Mouse (Mus musculus): ENCODE results near the gene Vps35. TPM values are rescaled to one million over a fixed set of nuclear protein-coding genes. Genes with fewer than 3 reads are reported as not detected.

The Vps35 gene
- total RNA-seq, 2 experiments from 2014 or later: 92.6 to 101 TPM

DNA sequence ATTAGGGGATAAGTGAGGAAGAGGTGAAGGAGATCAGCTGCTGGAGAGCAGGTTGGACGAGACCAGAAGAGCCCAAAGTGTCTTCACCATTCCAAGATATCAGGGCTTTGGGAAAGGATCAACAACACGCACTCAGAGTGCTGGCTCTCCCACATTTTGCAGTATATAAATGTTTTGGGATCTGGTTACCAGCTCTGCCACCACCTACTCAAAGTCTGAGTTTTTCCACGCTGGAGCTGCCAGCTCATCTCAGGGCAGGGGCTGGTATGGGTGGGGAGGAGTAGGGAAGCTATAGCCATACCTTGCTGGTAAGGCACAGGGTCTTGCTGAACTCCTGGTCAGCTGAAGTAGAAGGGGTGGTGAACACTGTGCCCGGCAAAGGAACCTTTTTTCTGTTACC, 79.4 kb downstream of the Vps35 start:
- DNase-seq (ENCODE audit: low spot score in 2 of 2): no peak

Other genes starting within 250 kb of the Vps35 start
- 10 to 100 TPM; 11.1 to 18.1 TPM for gene Fbxw9, start 239.7 kb downstream of the Vps35 start, total RNA-seq (2021)
- not detected for gene Gm5741, start 231.8 kb downstream of the Vps35 start, total RNA-seq (2021)
- 10 to 100 TPM; 25.5 to 26.4 TPM for gene Dhps, start 228.0 kb downstream of the Vps35 start, total RNA-seq (2021)
- 10 to 100 TPM; 72.6 to 87.7 TPM for gene Wdr83os, start 219.1 kb downstream of the Vps35 start, total RNA-seq (2021)
- 10 to 100 TPM; 21.1 to 23.1 TPM for gene Wdr83, start 218.5 kb downstream of the Vps35 start, total RNA-seq (2021)
- gene Man2b1, start 216.5 kb downstream of the Vps35 start, total RNA-seq (2021): 10 to 100 TPM; 43.2 to 51.8 TPM
- gene Zfp791, start 176.7 kb downstream of the Vps35 start, total RNA-seq (2021): 1 to 10 TPM; 2.2 TPM
- not detected for gene Cks1brt, start 147.9 kb downstream of the Vps35 start, total RNA-seq (2021)
- not detected for gene Olfr371, start 73.8 kb downstream of the Vps35 start, total RNA-seq (2021)
- gene Orc6, start 170 bp downstream of the Vps35 start, total RNA-seq (2021): 10 to 100 TPM; 11.8 to 14.3 TPM
- gene Mylk3, start 86.5 kb upstream of the Vps35 start, total RNA-seq (2021): under 1 TPM; 0.45 to 0.70 TPM
- gene 4921524J17Rik, start 133.0 kb upstream of the Vps35 start, total RNA-seq (2021): 10 to 100 TPM; 16.8 to 34.1 TPM
- gene Gpt2, start 192.8 kb upstream of the Vps35 start, total RNA-seq (2021): 100 to 1,000 TPM in 1 of 2 experiments, 10 to 100 TPM in 1; 74.5 to 255 TPM

Data from adrenal gland, adult 18-20 months (tissue).